Mouse (Mus musculus) erythroblast, embryonic 14.5 days (primary cell): Measurements from ENCODE around the gene Sycp2. TPM values are rescaled to one million over a fixed set of nuclear protein-coding genes. Genes with fewer than 3 reads are reported as not detected.

Experiments
- H3K27me3 ChIP-seq: 2 replicates; pipeline ENCODE4 v1.6.1; 2012; ENCODE audit warnings: inconsistent platforms; ENCODE audit not compliant: control insufficient read depth
- H3K36me3 ChIP-seq: 2 replicates; pipeline ENCODE4 v1.6.1; 2012; ENCODE audit warnings: mild to moderate bottlenecking, inconsistent platforms; ENCODE audit not compliant: control insufficient read depth
- H3K4me1 ChIP-seq: 2 replicates; pipeline ENCODE4 v1.6.1; 2012; ENCODE audit warnings: inconsistent platforms; ENCODE audit not compliant: control insufficient read depth
- H3K4me3 ChIP-seq: replicated peaks from 2 replicates; pipeline ENCODE3; 2012; ENCODE audit warnings: moderate library complexity, mild to moderate bottlenecking, inconsistent platforms
- H3K9me3 ChIP-seq: 2 replicates; pipeline ENCODE4 v1.6.1; 2012; ENCODE audit warnings: low read length, inconsistent platforms, mixed read lengths; ENCODE audit not compliant: control insufficient read depth
- GATA1 ChIP-seq: IDR thresholded peaks from 2 replicates; pipeline ENCODE4 v1.6.1; 2012; ENCODE audit warnings: low read length, inconsistent platforms, mixed read lengths
- TAL1 ChIP-seq: IDR thresholded peaks from 3 replicates; pipeline ENCODE4 v1.6.1; 2012; ENCODE audit warnings: low read length, inconsistent platforms, mixed read lengths
- polyA plus RNA-seq: library from polyadenylated mRNA; stranded (reverse); fragments of >175 nt; gene quantifications from 2 replicates; pipeline ENCODE4 v1.2.3, GENCODE M21; 2012

Sycp2 gene
- not detected in 2 replicates for polyA plus RNA-seq

DNA sequence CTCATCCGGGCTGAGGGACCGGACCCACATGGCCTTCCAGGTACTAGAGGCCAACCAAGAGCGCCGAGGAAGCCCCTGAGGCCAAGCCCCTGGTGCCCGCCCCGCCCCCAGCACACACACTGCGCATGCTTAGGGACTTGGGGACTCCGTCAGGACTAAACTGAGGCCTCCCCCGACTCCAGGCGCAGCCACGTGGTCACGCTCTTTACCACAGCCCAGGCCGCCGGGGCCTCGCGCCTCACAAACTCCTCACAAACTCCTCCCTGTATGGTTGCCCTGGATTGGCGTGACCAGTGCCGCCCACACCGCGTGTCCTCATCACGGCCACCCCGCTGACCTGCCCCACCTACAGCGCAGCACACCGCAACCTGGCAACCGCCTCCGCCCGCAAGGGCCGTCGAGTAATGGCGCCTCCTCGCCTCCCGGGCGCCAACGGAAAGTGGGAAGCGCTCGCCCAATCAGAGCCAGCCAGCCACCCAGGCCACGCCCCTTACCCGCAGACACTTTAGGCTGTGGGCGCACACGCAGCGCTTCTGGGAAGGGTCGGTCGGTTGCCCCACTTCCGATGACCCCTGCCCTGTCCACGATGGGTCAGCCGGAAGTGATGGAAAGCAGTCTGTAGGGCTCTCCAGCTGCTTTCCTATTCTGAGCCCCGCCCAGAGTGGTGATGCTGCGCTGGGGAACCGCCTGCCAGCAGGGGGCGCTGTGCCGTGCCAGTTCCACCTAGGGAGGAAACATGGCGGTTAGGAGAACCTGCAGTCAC lies at the start of gene Sycp2:
TSS of gene Sycp2 (minus strand) at position 633 of the 763 bp plus-strand sequence.
- no peak for TF ChIP-seq GATA1
- no peak for TF ChIP-seq TAL1
- H3K4me1 ChIP-seq = no peaks in the 10 kb centered on the region
- no peaks in the 10 kb centered on the region; the same call in 1 of the 2 replicates for H3K27me3 ChIP-seq
- H3K4me3 ChIP-seq = no peak within 1 kb of the TSS
- no peaks in the 10 kb centered on the region for H3K36me3 ChIP-seq
- peaks cover 11% of the 10 kb centered on the region for H3K9me3 ChIP-seq

- Histone ChIP-seq H3K36me3 (no peaks in the 10 kb centered on the region), H3K27me3 (no peaks in the 10 kb centered on the region), H3K9me3 (peaks cover 2% of the 10 kb centered on the region; the same call in 1 of the 2 replicates), H3K4me3 (no peak overlapping the region), H3K4me1 (no peaks in the 10 kb centered on the region)
- TF ChIP-seq TAL1 (no peak), GATA1 (no peak)
Measured at GRCm38 (mm10) chr2:178454664-178455516, 47.4 kb upstream of the Sycp2 start.

GRCm38 (mm10) chr2:178450961-178451360 lies 43.5 kb upstream of the Sycp2 start:
- H3K4me3 ChIP-seq = no peak overlapping the region
- H3K36me3 ChIP-seq = no peaks in the 10 kb centered on the region
- no peaks in the 10 kb centered on the region for H3K27me3 ChIP-seq
- no peaks in the 10 kb centered on the region for H3K4me1 ChIP-seq
- peaks cover 3% of the 10 kb centered on the region; the same call in 1 of the 2 replicates for H3K9me3 ChIP-seq
- TF ChIP-seq GATA1 = no peak
- no peak for TF ChIP-seq TAL1

- H3K4me3 ChIP-seq = no peak overlapping the region
- H3K27me3 ChIP-seq = no peaks in the 10 kb centered on the region
- TF ChIP-seq TAL1 (no peak), GATA1 (no peak)
- no peaks in the 10 kb centered on the region for H3K4me1 ChIP-seq
- H3K36me3 ChIP-seq = no peaks in the 10 kb centered on the region
- peaks cover 3% of the 10 kb centered on the region; the same call in 1 of the 2 replicates for H3K9me3 ChIP-seq
Measured at GRCm38 (mm10) chr2:178450236-178450635, 42.8 kb upstream of the Sycp2 start.

- Histone ChIP-seq H3K4me3 (no peak overlapping the region), H3K9me3 (peaks cover 3% of the 10 kb centered on the region; the same call in 1 of the 2 replicates), H3K36me3 (no peaks in the 10 kb centered on the region), H3K27me3 (no peaks in the 10 kb centered on the region), H3K4me1 (no peaks in the 10 kb centered on the region)
- TF ChIP-seq TAL1 = no peak
- TF ChIP-seq GATA1 = no peak
Measured at GRCm38 (mm10) chr2:178449386-178449785, 41.9 kb upstream of the Sycp2 start.

GRCm38 (mm10) chr2:178437311-178437710 lies 29.8 kb upstream of the Sycp2 start:
- TF ChIP-seq TAL1 (no peak), GATA1 (no peak)
- no peaks in the 10 kb centered on the region for H3K4me1 ChIP-seq
- no peaks in the 10 kb centered on the region for H3K27me3 ChIP-seq
- peaks cover 5% of the 10 kb centered on the region; the same call in 1 of the 2 replicates for H3K9me3 ChIP-seq
- H3K36me3 ChIP-seq = no peaks in the 10 kb centered on the region
- H3K4me3 ChIP-seq = no peak overlapping the region

GRCm38 (mm10) chr2:178433903-178434302 lies 26.4 kb upstream of the Sycp2 start:
- no peaks in the 10 kb centered on the region; the same call in 1 of the 2 replicates for H3K9me3 ChIP-seq
- H3K27me3 ChIP-seq = no peaks in the 10 kb centered on the region
- H3K36me3 ChIP-seq = no peaks in the 10 kb centered on the region
- TF ChIP-seq TAL1 (no peak), GATA1 (no peak)
- H3K4me1 ChIP-seq = no peaks in the 10 kb centered on the region
- no peak overlapping the region for H3K4me3 ChIP-seq

GRCm38 (mm10) chr2:178433495-178433894 lies 26.0 kb upstream of the Sycp2 start:
- Histone ChIP-seq H3K4me3 (no peak overlapping the region), H3K9me3 (no peaks in the 10 kb centered on the region; the same call in 1 of the 2 replicates), H3K27me3 (no peaks in the 10 kb centered on the region), H3K36me3 (no peaks in the 10 kb centered on the region), H3K4me1 (no peaks in the 10 kb centered on the region)
- TF ChIP-seq GATA1 (no peak), TAL1 (no peak)

GRCm38 (mm10) chr2:178430231-178430630 lies 22.7 kb upstream of the Sycp2 start, which contains the start of gene Cdh26:
Cdh26 (plus strand) TSS chr2:178430531.
- TF ChIP-seq GATA1 = no peak
- no peak for TF ChIP-seq TAL1
- H3K9me3 ChIP-seq = no peaks in the 10 kb centered on the region
- H3K27me3 ChIP-seq = no peaks in the 10 kb centered on the region
- H3K4me1 ChIP-seq = no peaks in the 10 kb centered on the region
- no peak within 1 kb of the TSS for H3K4me3 ChIP-seq
- no peaks in the 10 kb centered on the region for H3K36me3 ChIP-seq
